Mouse (Mus musculus) C2C12 (cell line): ENCODE measurements around the gene Sephs1.

Experiments
- CEBPB ChIP-seq: IDR thresholded peaks from one replicate; pipeline ENCODE4 v1.6.1; 2011; ENCODE audit warnings: low read depth, mild to moderate bottlenecking, control low read depth, moderate library complexity
- CTCF ChIP-seq: IDR thresholded peaks from one replicate; pipeline ENCODE4 v1.5.1; 2011; ENCODE audit not compliant: control insufficient read depth, insufficient read depth, insufficient read length
- MAX ChIP-seq: IDR thresholded peaks from one replicate; pipeline ENCODE4 v1.6.1; 2011; ENCODE audit warnings: mild to moderate bottlenecking, control low read depth
- MYOG ChIP-seq: IDR thresholded peaks from one replicate; pipeline ENCODE4 v1.6.1; 2011; ENCODE audit not compliant: control insufficient read depth, insufficient read length; ENCODE audit errors: extremely low read depth
- USF1 ChIP-seq: IDR thresholded peaks from one replicate; pipeline ENCODE4 v1.6.1; 2011; ENCODE audit warnings: low read depth, mild to moderate bottlenecking, control low read depth, moderate library complexity

DNA sequence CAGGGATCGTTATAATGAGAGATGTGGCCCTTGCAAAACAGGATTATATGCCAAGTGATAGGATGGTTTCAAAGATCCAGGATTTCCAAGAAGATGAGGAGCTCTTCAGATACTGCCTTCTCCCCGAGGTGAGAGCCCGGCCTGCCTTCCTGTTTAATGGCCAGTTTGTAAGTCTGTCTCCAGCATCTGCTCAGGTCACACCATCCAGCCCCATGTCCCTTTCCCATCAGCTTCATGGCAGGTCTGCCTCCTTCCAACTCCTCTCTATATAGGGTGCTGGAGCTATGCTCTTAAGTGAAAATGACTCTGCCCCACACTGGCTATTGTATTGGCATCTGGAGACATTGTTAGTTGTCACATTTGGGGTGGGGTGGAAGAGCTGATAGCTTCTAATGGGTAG, 46.0 kb downstream of the Sephs1 start:
- TF ChIP-seq CEBPB (no peak), CTCF (no peak), MAX (no peak), USF1 (no peak), MYOG (no peak)
